Mouse (Mus musculus): Measurements from ENCODE around the gene Xbp1. TPM values are rescaled to one million over a fixed set of nuclear protein-coding genes. Genes with fewer than 3 reads are reported as not detected.

Xbp1 gene
- polyA plus RNA-seq, 1 experiment, result 62.4 TPM

GRCm38 (mm10) chr11:5499961-5500644 is 20.4 kb upstream of the Xbp1 start:
- no peak overlapping the region for H3K4me3 ChIP-seq (ENCODE audit: insufficient read depth, poor library complexity, severe bottlenecking)
- TF ChIP-seq MAX (IDR thresholded peaks at IDR 0.05), result no peak
- TF ChIP-seq MYOG (IDR thresholded peaks at IDR 0.05; ENCODE audit: control insufficient read depth, extremely low read depth, insufficient read length), result no peak
- no peak for TF ChIP-seq USF1 (IDR thresholded peaks at IDR 0.05; ENCODE audit: low read depth)
- no peak for TF ChIP-seq CTCF (IDR thresholded peaks at IDR 0.05; ENCODE audit: control insufficient read depth, insufficient read depth, insufficient read length)
- no peak for TF ChIP-seq CEBPB (IDR thresholded peaks at IDR 0.05; ENCODE audit: low read depth)
- TF ChIP-seq MYOD1 (IDR thresholded peaks at IDR 0.05; ENCODE audit: control insufficient read depth, insufficient read length, low read depth), result no peak
- no peak for TF ChIP-seq FOSL1 (IDR thresholded peaks at IDR 0.05; ENCODE audit: insufficient read depth, low read length, poor library complexity, severe bottlenecking)
- no peaks in the 10 kb centered on the region for H3K79me2 ChIP-seq (ENCODE audit: control insufficient read depth, insufficient read depth)
- H3ac ChIP-seq (ENCODE audit: control insufficient read depth, insufficient read length, low read depth), result no peak overlapping the region
- H3K36me3 ChIP-seq (ENCODE audit: control insufficient read depth, insufficient read depth), result no peaks in the 10 kb centered on the region
- peaks cover 12% of the 10 kb centered on the region for H3K27me3 ChIP-seq (ENCODE audit: control insufficient read depth, insufficient read depth, insufficient read length)
- no peaks in the 10 kb centered on the region for H3K79me3 ChIP-seq (ENCODE audit: low read depth)

GRCm38 (mm10) chr11:5500903-5501741 is 19.3 kb upstream of the Xbp1 start:
- H3K79me2 ChIP-seq (ENCODE audit: control insufficient read depth, insufficient read depth), result no peaks in the 10 kb centered on the region
- no peaks in the 10 kb centered on the region for H3K36me3 ChIP-seq (ENCODE audit: control insufficient read depth, insufficient read depth)
- H3K27me3 ChIP-seq (ENCODE audit: control insufficient read depth, insufficient read depth, insufficient read length), result peaks cover 8% of the 10 kb centered on the region
- no peaks in the 10 kb centered on the region for H3K79me3 ChIP-seq (ENCODE audit: low read depth)
- H3K4me3 ChIP-seq (ENCODE audit: insufficient read depth, poor library complexity, severe bottlenecking), result no peak overlapping the region
- TF ChIP-seq MYOD1 (IDR thresholded peaks at IDR 0.05; ENCODE audit: control insufficient read depth, insufficient read length, low read depth), result no peak
- TF ChIP-seq USF1 (IDR thresholded peaks at IDR 0.05; ENCODE audit: low read depth), result no peak
- no peak for TF ChIP-seq CEBPB (IDR thresholded peaks at IDR 0.05; ENCODE audit: low read depth)
- TF ChIP-seq CTCF (IDR thresholded peaks at IDR 0.05; ENCODE audit: control insufficient read depth, insufficient read depth, insufficient read length), result no peak
- no peak for TF ChIP-seq FOSL1 (IDR thresholded peaks at IDR 0.05; ENCODE audit: insufficient read depth, low read length, poor library complexity, severe bottlenecking)
- TF ChIP-seq MYOG (IDR thresholded peaks at IDR 0.05; ENCODE audit: control insufficient read depth, extremely low read depth, insufficient read length), result no peak
- TF ChIP-seq MAX (IDR thresholded peaks at IDR 0.05), result no peak
- H3ac ChIP-seq (ENCODE audit: control insufficient read depth, insufficient read length, low read depth), result no peak overlapping the region

GRCm38 (mm10) chr11:5502351-5503051 is 18.0 kb upstream of the Xbp1 start:
- Histone ChIP-seq H3ac (ENCODE audit: control insufficient read depth, insufficient read length, low read depth) (no peak overlapping the region), H3K79me3 (ENCODE audit: low read depth) (no peaks in the 10 kb centered on the region), H3K79me2 (ENCODE audit: control insufficient read depth, insufficient read depth) (no peaks in the 10 kb centered on the region), H3K36me3 (ENCODE audit: control insufficient read depth, insufficient read depth) (no peaks in the 10 kb centered on the region), H3K27me3 (ENCODE audit: control insufficient read depth, insufficient read depth, insufficient read length) (peaks cover 8% of the 10 kb centered on the region), H3K4me3 (ENCODE audit: insufficient read depth, poor library complexity, severe bottlenecking) (no peak overlapping the region)
- TF ChIP-seq USF1 (IDR thresholded peaks at IDR 0.05; ENCODE audit: low read depth) (no peak), FOSL1 (IDR thresholded peaks at IDR 0.05; ENCODE audit: insufficient read depth, low read length, poor library complexity, severe bottlenecking) (no peak), MAX (IDR thresholded peaks at IDR 0.05) (no peak), CEBPB (IDR thresholded peaks at IDR 0.05; ENCODE audit: low read depth) (no peak), MYOG (IDR thresholded peaks at IDR 0.05; ENCODE audit: control insufficient read depth, extremely low read depth, insufficient read length) (no peak), MYOD1 (IDR thresholded peaks at IDR 0.05; ENCODE audit: control insufficient read depth, insufficient read length, low read depth) (no peak), CTCF (IDR thresholded peaks at IDR 0.05; ENCODE audit: control insufficient read depth, insufficient read depth, insufficient read length) (no peak)

- Histone ChIP-seq H3K79me3 (ENCODE audit: low read depth) (no peaks in the 10 kb centered on the region), H3K36me3 (ENCODE audit: control insufficient read depth, insufficient read depth) (no peaks in the 10 kb centered on the region), H3ac (ENCODE audit: control insufficient read depth, insufficient read length, low read depth) (no peak overlapping the region), H3K4me3 (ENCODE audit: insufficient read depth, poor library complexity, severe bottlenecking) (no peak overlapping the region), H3K79me2 (ENCODE audit: control insufficient read depth, insufficient read depth) (no peaks in the 10 kb centered on the region), H3K27me3 (ENCODE audit: control insufficient read depth, insufficient read depth, insufficient read length) (peaks cover 3% of the 10 kb centered on the region)
- TF ChIP-seq MYOD1 (IDR thresholded peaks at IDR 0.05; ENCODE audit: control insufficient read depth, insufficient read length, low read depth) (no peak), CTCF (IDR thresholded peaks at IDR 0.05; ENCODE audit: control insufficient read depth, insufficient read depth, insufficient read length) (no peak), CEBPB (IDR thresholded peaks at IDR 0.05; ENCODE audit: low read depth) (no peak), FOSL1 (IDR thresholded peaks at IDR 0.05; ENCODE audit: insufficient read depth, low read length, poor library complexity, severe bottlenecking) (no peak), USF1 (IDR thresholded peaks at IDR 0.05; ENCODE audit: low read depth) (no peak), MYOG (IDR thresholded peaks at IDR 0.05; ENCODE audit: control insufficient read depth, extremely low read depth, insufficient read length) (no peak), MAX (IDR thresholded peaks at IDR 0.05) (no peak)
Measured at GRCm38 (mm10) chr11:5505856-5506575, 14.4 kb upstream of the Xbp1 start.
